Mouse (Mus musculus) lung, embryonic 15.5 days (tissue): ENCODE results near the gene Dlgap4. TPM values are rescaled to one million over a fixed set of nuclear protein-coding genes. Genes with fewer than 3 reads are reported as not detected.
A peak's percentile ranks its signal among the peaks of the same experiment; 100 is the strongest.

Experiments used
- ATAC-seq: fragments of 200-750 bp; cut with Nextera tagmentation; 2 replicates; pipeline ENCODE4 v1.8.0; 2017; ENCODE audit warnings: moderate number of reproducible peaks, borderline replicate concordance; ENCODE audit not compliant: low FRiP score, low TSS enrichment; ENCODE audit errors: extremely low read depth
- H3K27ac ChIP-seq: fragments of 300-500 bp; sonication (generic); 2 replicates; pipeline ENCODE4 v1.5.1; 2015; ENCODE audit warnings: moderate library complexity, mild to moderate bottlenecking, inconsistent platforms
- H3K27me3 ChIP-seq: fragments of 300-500 bp; sonication (generic); 2 replicates; pipeline ENCODE4 v1.6.1; 2015; ENCODE audit warnings: inconsistent platforms
- H3K36me3 ChIP-seq: fragments of 300-500 bp; sonication (generic); 2 replicates; pipeline ENCODE4 v1.6.1; 2015; ENCODE audit warnings: inconsistent platforms
- H3K4me1 ChIP-seq: fragments of 300-500 bp; sonication (generic); 2 replicates; pipeline ENCODE4 v1.6.1; 2015; ENCODE audit warnings: inconsistent platforms
- H3K4me2 ChIP-seq: fragments of 300-500 bp; sonication (generic); 2 replicates; pipeline ENCODE4 v1.6.1; 2015; ENCODE audit warnings: inconsistent platforms, mild to moderate bottlenecking, moderate library complexity
- H3K4me3 ChIP-seq: fragments of 300-500 bp; sonication (generic); 2 replicates; pipeline ENCODE4 v1.5.1; 2015; ENCODE audit warnings: mild to moderate bottlenecking, inconsistent platforms
- H3K9ac ChIP-seq: fragments of 300-500 bp; sonication (generic); 2 replicates; pipeline ENCODE4 v1.6.1; 2015; ENCODE audit warnings: inconsistent platforms
- H3K9me3 ChIP-seq: fragments of 300-500 bp; sonication (generic); 2 replicates; pipeline ENCODE4 v1.6.1; 2016; ENCODE audit warnings: inconsistent platforms
- WGBS: fragments of 180-500 bp; shearing (Covaris S2); methylation state at CpG from one replicate; pipeline ENCODE4 v1.1.7; 2015; 5-methylcytosine and 5-hydroxymethylcytosine counted together
- polyA plus RNA-seq: library from polyadenylated mRNA; unstranded; fragments of >200 nt; fragmentation: Nextera tagmentation; extraction: Ambion mirVana; gene quantifications from 2 replicates; pipeline ENCODE4 v1.2.1, GENCODE M21; 2015

Dlgap4 gene
- polyA plus RNA-seq, 1 experiment from 2014 or later, result 67.9 TPM

GRCm38 (mm10) chr2:156729537-156730469 lies 116.3 kb downstream of the Dlgap4 start:
- H3K4me3 ChIP-seq, result peak overlapping the region; percentile 14; the same call in 1 of the 2 replicates
- WGBS, result 29% methylated on average over 8 of the region's 10 CpGs
- peak; percentile 25; the same call in 1 of the 2 replicates for ATAC-seq

GRCm38 (mm10) chr2:156730501-156730921 lies 117.0 kb downstream of the Dlgap4 start:
- Histone ChIP-seq H3K9ac (no peak overlapping the region), H3K4me3 (peak overlapping the region; percentile 14; the same call in 1 of the 2 replicates), H3K4me2 (peak overlapping the region; percentile 42), H3K27ac (peak overlapping the region; percentile 71), H3K27me3 (no peaks in the 10 kb centered on the region), H3K9me3 (no peaks in the 10 kb centered on the region), H3K36me3 (no peaks in the 10 kb centered on the region), H3K4me1 (peaks cover 52% of the 10 kb centered on the region)
- no peak for ATAC-seq
- WGBS, result 68% methylated on average over 12 of the region's 12 CpGs

More at GRCm38 (mm10) chr2:156729537-156730469, 116.3 kb downstream of the Dlgap4 start:
- Histone ChIP-seq H3K27me3 (no peaks in the 10 kb centered on the region), H3K4me1 (peaks cover 56% of the 10 kb centered on the region), H3K36me3 (no peaks in the 10 kb centered on the region), H3K27ac (peak overlapping the region; percentile 71), H3K9ac (no peak overlapping the region), H3K4me2 (peak overlapping the region; percentile 42), H3K9me3 (no peaks in the 10 kb centered on the region)

DNA sequence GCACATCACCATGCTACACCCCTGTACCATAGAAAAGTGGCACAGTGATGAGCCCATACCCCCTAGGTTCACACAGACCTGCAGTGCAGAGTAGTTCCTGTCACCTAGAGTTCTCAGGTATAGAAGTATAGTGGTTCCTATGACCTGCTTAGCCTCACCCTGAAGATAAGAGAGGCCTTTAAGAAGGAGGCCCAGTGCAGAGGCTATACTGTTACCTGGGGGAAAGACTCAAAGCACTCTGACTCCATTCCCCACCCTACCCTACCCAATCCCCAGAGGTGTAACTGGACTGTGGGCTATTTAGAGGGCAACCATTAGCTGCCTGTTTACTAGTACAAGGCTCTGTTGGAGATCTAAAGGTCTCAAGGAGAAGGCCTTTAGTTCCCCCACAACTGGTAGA lies 118.1 kb downstream of the Dlgap4 start:
- Histone ChIP-seq H3K4me2 (no peak overlapping the region), H3K9ac (no peak overlapping the region), H3K27me3 (no peaks in the 10 kb centered on the region), H3K36me3 (no peaks in the 10 kb centered on the region), H3K9me3 (no peaks in the 10 kb centered on the region), H3K4me3 (no peak overlapping the region), H3K27ac (no peak overlapping the region), H3K4me1 (peaks cover 51% of the 10 kb centered on the region)
- no peak for ATAC-seq

- Histone ChIP-seq H3K27ac (no peak overlapping the region), H3K27me3 (no peaks in the 10 kb centered on the region), H3K4me1 (peaks cover 51% of the 10 kb centered on the region), H3K9me3 (no peaks in the 10 kb centered on the region), H3K36me3 (no peaks in the 10 kb centered on the region), H3K4me3 (no peak overlapping the region), H3K4me2 (no peak overlapping the region), H3K9ac (no peak overlapping the region)
- whole genome bisulfite sequencing, result 46% methylated on average over 6 of the region's 6 CpGs
- ATAC-seq, result peak; percentile 43
Observed at GRCm38 (mm10) chr2:156732109-156732508, 118.6 kb downstream of the Dlgap4 start.

DNA sequence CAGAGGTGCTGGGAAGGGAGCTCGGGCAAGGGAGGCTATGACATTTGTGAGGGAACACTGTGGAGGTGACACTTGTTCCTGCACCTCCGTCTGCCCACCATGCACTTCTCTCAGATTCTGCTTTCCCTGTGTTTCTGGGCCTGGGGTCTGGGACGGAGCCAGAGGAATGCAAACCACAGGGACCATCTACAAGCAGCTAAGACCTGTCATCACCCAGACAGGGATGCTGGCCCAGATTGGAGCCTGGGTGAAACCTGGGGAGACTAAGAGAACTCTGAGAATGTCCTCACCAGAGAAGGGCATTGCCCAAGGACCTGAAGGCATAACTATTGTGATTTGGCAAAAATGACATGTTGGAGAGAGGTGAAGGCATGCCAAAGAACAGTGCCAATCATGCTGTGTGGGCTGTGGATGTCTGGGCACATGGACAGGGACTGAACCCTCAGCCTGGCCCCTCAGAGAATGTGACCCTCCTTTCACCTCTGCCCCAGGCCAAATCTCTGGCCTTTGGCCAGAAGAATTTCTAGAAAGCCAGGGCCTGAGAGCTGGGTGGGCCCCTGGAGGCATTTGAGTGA lies 122.3 kb downstream of the Dlgap4 start:
- Histone ChIP-seq H3K9me3 (no peaks in the 10 kb centered on the region), H3K27me3 (no peaks in the 10 kb centered on the region), H3K4me2 (no peak overlapping the region), H3K36me3 (no peaks in the 10 kb centered on the region), H3K4me3 (no peak overlapping the region), H3K27ac (no peak overlapping the region), H3K4me1 (peaks cover 29% of the 10 kb centered on the region), H3K9ac (no peak overlapping the region)
- ATAC-seq, result no peak
- WGBS, result 64% methylated on average over 3 of the region's 3 CpGs

DNA sequence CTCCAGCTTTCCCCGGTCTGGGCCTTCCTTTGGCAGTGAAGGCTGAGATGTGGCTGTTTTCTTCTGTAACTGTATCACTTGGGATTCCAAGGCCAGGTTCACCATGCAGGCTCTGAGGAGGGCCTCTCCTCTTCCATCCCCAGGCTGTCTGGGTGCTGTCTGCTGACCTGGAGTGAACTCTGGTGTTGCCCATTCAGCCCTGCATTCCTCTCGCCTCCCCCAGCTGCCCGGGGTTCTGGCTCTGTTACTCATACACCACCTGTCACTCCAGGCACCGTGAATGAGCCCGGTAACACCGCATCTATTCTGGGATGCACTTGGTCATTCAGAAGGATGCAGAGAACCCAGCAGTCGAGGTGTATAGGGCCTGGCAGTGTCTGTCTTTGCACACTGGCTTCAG lies 123.3 kb downstream of the Dlgap4 start:
- Histone ChIP-seq H3K36me3 (no peaks in the 10 kb centered on the region), H3K27me3 (no peaks in the 10 kb centered on the region), H3K4me1 (peaks cover 38% of the 10 kb centered on the region), H3K9me3 (no peaks in the 10 kb centered on the region), H3K27ac (no peak overlapping the region), H3K4me3 (no peak overlapping the region), H3K4me2 (no peak overlapping the region), H3K9ac (no peak overlapping the region)
- no peak for ATAC-seq
- WGBS, result 24% methylated on average over 7 of the region's 7 CpGs

DNA sequence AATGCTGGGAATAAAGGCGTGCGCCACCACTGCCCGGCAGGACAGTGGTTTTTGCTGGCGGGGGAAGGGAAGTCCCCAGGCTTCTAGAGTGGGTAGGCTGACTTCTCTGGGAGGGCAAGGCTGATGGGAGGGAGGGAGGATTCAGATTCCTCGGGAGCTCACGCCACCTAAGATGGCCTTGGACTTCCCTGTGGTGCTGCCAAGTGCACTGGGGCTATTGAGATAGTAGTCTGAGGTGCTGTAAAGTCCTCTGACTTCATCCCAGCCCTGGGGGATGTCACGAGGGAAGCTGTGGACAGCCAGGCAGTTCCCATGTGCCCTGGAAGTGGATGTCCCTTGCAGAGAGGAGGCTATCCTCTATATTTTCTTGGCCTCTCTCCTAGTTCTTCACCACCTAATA lies 124.5 kb downstream of the Dlgap4 start:
- Histone ChIP-seq H3K36me3 (no peaks in the 10 kb centered on the region), H3K27me3 (no peaks in the 10 kb centered on the region), H3K4me3 (no peak overlapping the region), H3K9ac (no peak overlapping the region), H3K27ac (no peak overlapping the region), H3K4me1 (peaks cover 38% of the 10 kb centered on the region), H3K4me2 (no peak overlapping the region), H3K9me3 (no peaks in the 10 kb centered on the region)
- no peak for ATAC-seq
- 66% methylated on average over 7 of the region's 7 CpGs for WGBS

DNA sequence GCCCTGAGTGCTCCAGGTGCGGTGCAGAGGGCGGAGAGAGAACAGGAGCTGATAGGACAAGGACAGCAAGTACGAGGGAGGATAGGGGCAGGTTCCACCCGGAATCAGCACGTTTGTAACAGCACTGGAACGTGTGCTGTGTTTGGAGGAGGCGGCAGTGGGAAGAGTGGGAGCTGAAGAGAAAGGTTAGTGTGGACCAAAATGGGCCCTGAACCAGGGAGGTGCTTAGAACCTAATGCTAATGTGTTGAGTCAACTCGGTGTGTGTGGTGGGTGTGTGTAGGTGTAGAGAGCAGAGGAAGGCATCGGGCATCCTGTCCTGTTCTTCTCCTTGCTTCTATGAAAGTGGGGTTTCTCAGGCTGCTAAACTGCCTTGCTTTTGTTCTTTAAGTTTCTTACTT lies 127.8 kb downstream of the Dlgap4 start:
- Histone ChIP-seq H3K9ac (no peak overlapping the region), H3K4me3 (no peak overlapping the region), H3K9me3 (no peaks in the 10 kb centered on the region), H3K27ac (no peak overlapping the region), H3K36me3 (peaks cover 3% of the 10 kb centered on the region), H3K27me3 (no peaks in the 10 kb centered on the region), H3K4me2 (no peak overlapping the region), H3K4me1 (peaks cover 28% of the 10 kb centered on the region)
- ATAC-seq, result no peak
- WGBS, result 70% methylated on average over 9 of the region's 9 CpGs

GRCm38 (mm10) chr2:156741998-156742397 lies 128.5 kb downstream of the Dlgap4 start:
- no peak overlapping the region for H3K4me3 ChIP-seq
- H3K27me3 ChIP-seq, result no peaks in the 10 kb centered on the region
- H3K4me1 ChIP-seq, result peaks cover 21% of the 10 kb centered on the region
- H3K9ac ChIP-seq, result no peak overlapping the region
- no peak overlapping the region for H3K27ac ChIP-seq
- no peak for ATAC-seq
- WGBS, result 27% methylated on average over 4 of the region's 4 CpGs
- no peaks in the 10 kb centered on the region for H3K9me3 ChIP-seq
- peaks cover 11% of the 10 kb centered on the region for H3K36me3 ChIP-seq
- no peak overlapping the region for H3K4me2 ChIP-seq

GRCm38 (mm10) chr2:156743248-156743647 lies 129.7 kb downstream of the Dlgap4 start:
- H3K36me3 ChIP-seq, result peaks cover 22% of the 10 kb centered on the region
- H3K9ac ChIP-seq, result no peak overlapping the region
- no peak for ATAC-seq
- 63% methylated on average over 3 of the region's 3 CpGs for WGBS
- H3K27me3 ChIP-seq, result no peaks in the 10 kb centered on the region
- no peak overlapping the region for H3K4me3 ChIP-seq
- H3K27ac ChIP-seq, result no peak overlapping the region
- H3K9me3 ChIP-seq, result no peaks in the 10 kb centered on the region
- H3K4me2 ChIP-seq, result no peak overlapping the region
- peaks cover 19% of the 10 kb centered on the region for H3K4me1 ChIP-seq

DNA sequence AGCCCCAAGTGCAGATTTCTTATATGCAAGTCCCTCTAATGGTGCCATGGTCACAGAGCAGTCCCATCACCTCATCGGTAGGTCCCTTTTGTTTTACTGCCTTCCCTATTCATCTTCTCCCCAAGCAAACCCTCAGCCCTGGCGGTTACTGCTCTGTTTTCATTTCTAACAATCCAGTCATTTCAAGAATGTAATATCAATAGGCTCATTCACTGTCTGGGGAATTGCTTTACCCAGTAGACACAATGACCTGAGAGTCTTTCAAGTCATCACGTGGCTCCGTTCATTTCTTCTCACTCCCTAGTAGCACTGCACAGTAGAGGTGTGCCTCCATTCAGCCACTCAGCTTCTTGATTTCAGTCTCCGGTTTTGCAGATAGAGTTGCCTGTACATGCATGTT lies 130.9 kb downstream of the Dlgap4 start:
- peaks cover 19% of the 10 kb centered on the region for H3K4me1 ChIP-seq
- no peak overlapping the region for H3K4me2 ChIP-seq
- H3K27me3 ChIP-seq, result no peaks in the 10 kb centered on the region
- H3K4me3 ChIP-seq, result no peak overlapping the region
- H3K9ac ChIP-seq, result no peak overlapping the region
- no peaks in the 10 kb centered on the region for H3K9me3 ChIP-seq
- H3K27ac ChIP-seq, result no peak overlapping the region
- H3K36me3 ChIP-seq, result peaks cover 29% of the 10 kb centered on the region
- WGBS, result 72% methylated on average over 5 of the region's 5 CpGs
- ATAC-seq, result no peak

DNA sequence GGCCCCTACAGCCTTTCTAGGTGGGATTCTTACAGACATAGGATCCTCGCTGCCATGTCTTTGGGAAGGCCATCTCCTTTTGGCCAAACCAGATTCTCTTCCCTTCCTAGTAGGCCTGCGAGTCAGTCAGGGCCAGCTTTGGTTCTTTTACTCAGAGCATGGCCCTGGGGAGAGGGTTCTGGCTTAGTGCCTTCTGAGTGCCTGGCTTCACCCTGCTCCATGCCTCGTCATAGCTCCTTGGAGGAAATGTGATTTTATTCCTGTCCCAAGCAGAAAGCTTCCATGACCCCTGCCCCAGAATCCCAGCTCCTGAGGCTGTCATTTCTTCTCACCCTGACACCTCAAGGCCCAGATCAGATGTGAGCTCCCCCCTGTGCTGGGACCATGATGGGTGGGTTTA lies 133.8 kb downstream of the Dlgap4 start:
- Histone ChIP-seq H3K4me2 (no peak overlapping the region), H3K4me3 (no peak overlapping the region), H3K9ac (no peak overlapping the region), H3K4me1 (peaks cover 4% of the 10 kb centered on the region; the same call in 1 of the 2 replicates), H3K27ac (no peak overlapping the region), H3K36me3 (peaks cover 49% of the 10 kb centered on the region), H3K9me3 (no peaks in the 10 kb centered on the region), H3K27me3 (no peaks in the 10 kb centered on the region)
- 86% methylated on average over 3 of the region's 3 CpGs for WGBS
- ATAC-seq, result no peak
